Mouse (Mus musculus) cortical plate, adult 2 months (tissue): ENCODE measurements around the gene Gm45261. TPM values are rescaled to one million over a fixed set of nuclear protein-coding genes. Genes with fewer than 3 reads are reported as not detected.

Experiments
- H3K27ac ChIP-seq: fragments of 200-500 bp; 2 replicates; pipeline ENCODE4 v1.5.1; 2012; ENCODE audit warnings: low read length, control low read depth, inconsistent platforms; ENCODE audit not compliant: insufficient read depth
- H3K4me1 ChIP-seq: fragments of 200-500 bp; 2 replicates; pipeline ENCODE4 v1.6.1; 2011; ENCODE audit warnings: low read length; ENCODE audit not compliant: control insufficient read depth, insufficient read depth
- H3K4me3 ChIP-seq: fragments of 200-500 bp; 2 replicates; pipeline ENCODE4 v1.5.1; 2011; ENCODE audit warnings: mild to moderate bottlenecking, low read length, control low read depth; ENCODE audit not compliant: insufficient read depth
- CTCF ChIP-seq: fragments of 200-500 bp; IDR thresholded peaks from 2 replicates; pipeline ENCODE4 v1.5.1; 2011; ENCODE audit warnings: mild to moderate bottlenecking, control low read depth, low read length; ENCODE audit not compliant: insufficient read depth; ENCODE audit errors: extremely low read depth
- POLR2A ChIP-seq: fragments of 200-500 bp; IDR thresholded peaks from 2 replicates; pipeline ENCODE4 v1.6.1; 2011; ENCODE audit warnings: mild to moderate bottlenecking, low read length, control low read depth; ENCODE audit not compliant: insufficient read depth; ENCODE audit errors: extremely low read depth
- polyA plus RNA-seq: library from polyadenylated mRNA; depleted of rRNA; stranded (reverse); fragments of >200 nt; gene quantifications from 2 replicates; pipeline ENCODE4 v1.2.3, GENCODE M21; 2012

Gene Gm45261
- polyA plus RNA-seq, 1 experiment = not detected

GRCm38 (mm10) chr1:80453971-80454370 is 7.3 kb downstream of the Gm45261 start:
- no peak overlapping the region for H3K4me3 ChIP-seq
- H3K4me1 ChIP-seq = no peaks in the 10 kb centered on the region
- no peak for TF ChIP-seq CTCF
- no peak for TF ChIP-seq POLR2A
- no peak overlapping the region for H3K27ac ChIP-seq

GRCm38 (mm10) chr1:80451914-80452549 is 9.2 kb downstream of the Gm45261 start:
- no peak overlapping the region for H3K4me3 ChIP-seq
- TF ChIP-seq CTCF (no peak), POLR2A (no peak)
- no peak overlapping the region for H3K27ac ChIP-seq
- no peaks in the 10 kb centered on the region for H3K4me1 ChIP-seq

- TF ChIP-seq CTCF (no peak), POLR2A (no peak)
- H3K4me1 ChIP-seq = no peaks in the 10 kb centered on the region
- no peak overlapping the region for H3K4me3 ChIP-seq
- H3K27ac ChIP-seq = no peak overlapping the region
These were observed 13.7 kb downstream of the Gm45261 start for GRCm38 (mm10) chr1:80447554-80447953.

GRCm38 (mm10) chr1:80440911-80441310 is 20.3 kb downstream of the Gm45261 start:
- TF ChIP-seq POLR2A (no peak), CTCF (no peak)
- no peaks in the 10 kb centered on the region for H3K4me1 ChIP-seq

GRCm38 (mm10) chr1:80438506-80438905 is 22.7 kb downstream of the Gm45261 start:
- Histone ChIP-seq H3K4me1 (no peaks in the 10 kb centered on the region), H3K4me3 (no peak overlapping the region), H3K27ac (no peak overlapping the region)
- no peak for TF ChIP-seq POLR2A
- TF ChIP-seq CTCF = no peak

More at GRCm38 (mm10) chr1:80440911-80441310, 20.3 kb downstream of the Gm45261 start:
- H3K4me3 ChIP-seq = no peak overlapping the region
- no peak overlapping the region for H3K27ac ChIP-seq

GRCm38 (mm10) chr1:80427946-80428345 is 33.3 kb downstream of the Gm45261 start:
- no peak overlapping the region for H3K27ac ChIP-seq
- TF ChIP-seq POLR2A (no peak), CTCF (no peak)
- no peak overlapping the region for H3K4me3 ChIP-seq
- H3K4me1 ChIP-seq = no peaks in the 10 kb centered on the region

- H3K4me1 ChIP-seq = no peaks in the 10 kb centered on the region
- no peak overlapping the region for H3K4me3 ChIP-seq
- H3K27ac ChIP-seq = no peak overlapping the region
- TF ChIP-seq POLR2A = no peak
- TF ChIP-seq CTCF = no peak
These were observed 33.8 kb downstream of the Gm45261 start for GRCm38 (mm10) chr1:80427425-80427824.

GRCm38 (mm10) chr1:80424666-80425065 is 36.6 kb downstream of the Gm45261 start:
- H3K4me1 ChIP-seq = no peaks in the 10 kb centered on the region
- TF ChIP-seq CTCF (no peak), POLR2A (no peak)
- H3K4me3 ChIP-seq = no peak overlapping the region
- H3K27ac ChIP-seq = no peak overlapping the region

GRCm38 (mm10) chr1:80418321-80419045 is 42.8 kb downstream of the Gm45261 start:
- no peaks in the 10 kb centered on the region for H3K4me1 ChIP-seq
- H3K4me3 ChIP-seq = no peak overlapping the region
- TF ChIP-seq POLR2A (no peak), CTCF (no peak)
- no peak overlapping the region for H3K27ac ChIP-seq

GRCm38 (mm10) chr1:80416329-80416728 is 44.9 kb downstream of the Gm45261 start:
- no peaks in the 10 kb centered on the region for H3K4me1 ChIP-seq
- TF ChIP-seq CTCF = no peak
- no peak for TF ChIP-seq POLR2A
- H3K4me3 ChIP-seq = no peak overlapping the region
- H3K27ac ChIP-seq = no peak overlapping the region

- Histone ChIP-seq H3K4me3 (no peak overlapping the region), H3K4me1 (no peaks in the 10 kb centered on the region), H3K27ac (no peak overlapping the region)
- TF ChIP-seq CTCF (no peak), POLR2A (no peak)
These were observed 48.7 kb downstream of the Gm45261 start for GRCm38 (mm10) chr1:80412521-80412920.
